Mouse (Mus musculus) cerebellum, adult 2 months (tissue): ENCODE data around the gene Ispd. TPM values are rescaled to one million over a fixed set of nuclear protein-coding genes. Genes with fewer than 3 reads are reported as not detected.
A peak's percentile ranks its signal among the peaks of the same experiment; 100 is the strongest.
"Not testable (repeated sequence)": the region's sequence is repeated elsewhere in the genome, so short reads cannot be mapped to it uniquely, and the experiment has no call there.

ENCODE experiments used
- DNase-seq, 2 experiments: peaks; one replicate each; pipeline ENCODE4 v3.0.0; 2021
- H3K27ac ChIP-seq: fragments of 200-500 bp; 2 replicates; pipeline ENCODE4 v1.5.1; 2012; ENCODE audit warnings: low read length, control low read depth, inconsistent platforms; ENCODE audit not compliant: insufficient read depth
- H3K27me3 ChIP-seq: fragments of 200-500 bp; 2 replicates; pipeline ENCODE4 v1.6.1; 2012; ENCODE audit warnings: inconsistent platforms, mild to moderate bottlenecking, low read length, moderate library complexity; ENCODE audit not compliant: control insufficient read depth, insufficient read depth
- H3K4me1 ChIP-seq: fragments of 200-500 bp; 2 replicates; pipeline ENCODE4 v1.6.1; 2011; ENCODE audit warnings: low read length; ENCODE audit not compliant: control insufficient read depth, insufficient read depth
- H3K4me3 ChIP-seq: fragments of 200-500 bp; replicated peaks from 2 replicates; pipeline ENCODE3; 2011; ENCODE audit warnings: mild to moderate bottlenecking, low read depth, low read length, control low read depth; ENCODE audit not compliant: insufficient read depth
- CTCF ChIP-seq: fragments of 200-500 bp; IDR thresholded peaks from 2 replicates; pipeline ENCODE4 v1.5.1; 2011; ENCODE audit warnings: low read depth, mild to moderate bottlenecking, control low read depth, low read length, moderate library complexity, borderline replicate concordance; ENCODE audit not compliant: insufficient read depth
- POLR2A ChIP-seq: fragments of 200-500 bp; IDR thresholded peaks from 2 replicates; pipeline ENCODE4 v1.6.1; 2011; ENCODE audit warnings: low read length, control low read depth, borderline replicate concordance; ENCODE audit not compliant: insufficient read depth
- WGBS: fragments of 180-500 bp; shearing (Covaris S2); methylation state at CpG from one replicate; pipeline ENCODE4 v1.1.7; 2018; 5-methylcytosine and 5-hydroxymethylcytosine counted together
- polyA plus RNA-seq: library from polyadenylated mRNA; depleted of rRNA; stranded (reverse); fragments of >200 nt; gene quantifications from 2 replicates; pipeline ENCODE4 v1.2.3, GENCODE M21; 2012; rRNA removed

The Ispd gene
- 6.6 and 7.3 TPM in 2 replicates for polyA plus RNA-seq

- WGBS, result under 1% methylated on average over 64 of the region's 64 CpGs
- TF ChIP-seq POLR2A (peak; percentile 66; the same call in 1 of the 2 replicates), CTCF (no peak)
- peak within 1 kb of the TSS; percentile 73 for H3K27ac ChIP-seq
- H3K4me3 ChIP-seq, result peak within 1 kb of the TSS; percentile 55
- no peaks in the 10 kb centered on the region for H3K27me3 ChIP-seq
- peaks cover 6% of the 10 kb centered on the region; the same call in 1 of the 2 replicates for H3K4me1 ChIP-seq
- peak; percentile 94 to 95 for DNase-seq
These were observed at the start of gene Ispd, which contains the start of gene D630036H23Rik for GRCm38 (mm10) chr12:36381441-36382340. TSS of gene Ispd (plus strand) at chr12:36381450. TSS of gene D630036H23Rik (minus strand) at chr12:36382181.

GRCm38 (mm10) chr12:36332676-36333075 lies 48.6 kb upstream of the Ispd start:
- 74% methylated on average over 1 of the region's 1 CpGs for WGBS
- no peak for DNase-seq
- H3K4me1 ChIP-seq, result no peaks in the 10 kb centered on the region
- H3K27ac ChIP-seq, result no peak overlapping the region
- TF ChIP-seq POLR2A (no peak), CTCF (no peak)
- no peaks in the 10 kb centered on the region for H3K27me3 ChIP-seq
- H3K4me3 ChIP-seq, result no peak overlapping the region

GRCm38 (mm10) chr12:36333837-36334281 lies 47.4 kb upstream of the Ispd start:
- no peaks in the 10 kb centered on the region for H3K27me3 ChIP-seq
- no peak overlapping the region for H3K27ac ChIP-seq
- no peaks in the 10 kb centered on the region for H3K4me1 ChIP-seq
- 25% methylated on average over 9 of the region's 9 CpGs for WGBS
- H3K4me3 ChIP-seq, result no peak overlapping the region
- DNase-seq, result no peak
- no peak for TF ChIP-seq CTCF

- Histone ChIP-seq H3K27me3 (no peaks in the 10 kb centered on the region), H3K4me3 (no peak overlapping the region), H3K4me1 (no peaks in the 10 kb centered on the region), H3K27ac (no peak overlapping the region)
- TF ChIP-seq CTCF, result no peak
- TF ChIP-seq POLR2A, result no peak
- DNase-seq, result no peak
- 76% methylated on average over 4 of the region's 4 CpGs for WGBS
These were observed 37.1 kb upstream of the Ispd start for GRCm38 (mm10) chr12:36344131-36344530.

GRCm38 (mm10) chr12:36360064-36360463 lies 21.2 kb upstream of the Ispd start:
- Histone ChIP-seq H3K4me1 (no peaks in the 10 kb centered on the region), H3K27me3 (no peaks in the 10 kb centered on the region), H3K27ac (no peak overlapping the region), H3K4me3 (no peak overlapping the region)
- WGBS, result 55% methylated on average over 3 of the region's 3 CpGs
- no peak for DNase-seq
- TF ChIP-seq CTCF, result no peak
- TF ChIP-seq POLR2A, result no peak

GRCm38 (mm10) chr12:36360693-36361092 lies 20.6 kb upstream of the Ispd start:
- 94% methylated on average over 5 of the region's 5 CpGs for WGBS
- no peaks in the 10 kb centered on the region for H3K4me1 ChIP-seq
- no peak overlapping the region for H3K4me3 ChIP-seq
- no peak for DNase-seq
- TF ChIP-seq POLR2A, result no peak
- no peak for TF ChIP-seq CTCF
- H3K27me3 ChIP-seq, result no peaks in the 10 kb centered on the region
- H3K27ac ChIP-seq, result no peak overlapping the region

GRCm38 (mm10) chr12:36364013-36364412 lies 17.2 kb upstream of the Ispd start:
- Histone ChIP-seq H3K4me1 (no peaks in the 10 kb centered on the region), H3K27ac (no peak overlapping the region), H3K4me3 (no peak overlapping the region), H3K27me3 (no peaks in the 10 kb centered on the region)
- TF ChIP-seq POLR2A, result no peak
- no peak for TF ChIP-seq CTCF
- 91% methylated on average over 4 of the region's 4 CpGs for WGBS
- DNase-seq, result no peak

- Histone ChIP-seq H3K27me3 (no peaks in the 10 kb centered on the region), H3K4me3 (no peak overlapping the region), H3K27ac (no peak overlapping the region), H3K4me1 (no peaks in the 10 kb centered on the region)
- WGBS, result 46% methylated on average over 4 of the region's 4 CpGs
- TF ChIP-seq POLR2A, result no peak
- peak; percentile 33; the same call in 1 of the 2 replicates for TF ChIP-seq CTCF
- no peak for DNase-seq
These were observed 7.8 kb upstream of the Ispd start for GRCm38 (mm10) chr12:36373237-36373998.

- not testable (repeated sequence) for DNase-seq, H3K4me1 ChIP-seq, H3K27ac ChIP-seq, H3K27me3 ChIP-seq, H3K4me3 ChIP-seq
- 86% methylated on average over 3 of the region's 4 CpGs for WGBS
These were observed 4.9 kb upstream of the Ispd start for GRCm38 (mm10) chr12:36376391-36376790.
